Mouse (Mus musculus) naive thymus-derived CD4-positive, alpha-beta T cell, adult 5 months (primary cell): ENCODE data around the gene Mterf1b. TPM values are rescaled to one million over a fixed set of nuclear protein-coding genes. Genes with fewer than 3 reads are reported as not detected.

ENCODE experiments used
- polyA plus RNA-seq: library from polyadenylated mRNA; unstranded; fragments of 100-300 nt; shearing (Covaris generic); gene quantifications from one replicate; pipeline ENCODE4 v1.2.1, GENCODE M21; 2017

Mterf1b gene
- polyA plus RNA-seq = 1.9 TPM

DNA sequence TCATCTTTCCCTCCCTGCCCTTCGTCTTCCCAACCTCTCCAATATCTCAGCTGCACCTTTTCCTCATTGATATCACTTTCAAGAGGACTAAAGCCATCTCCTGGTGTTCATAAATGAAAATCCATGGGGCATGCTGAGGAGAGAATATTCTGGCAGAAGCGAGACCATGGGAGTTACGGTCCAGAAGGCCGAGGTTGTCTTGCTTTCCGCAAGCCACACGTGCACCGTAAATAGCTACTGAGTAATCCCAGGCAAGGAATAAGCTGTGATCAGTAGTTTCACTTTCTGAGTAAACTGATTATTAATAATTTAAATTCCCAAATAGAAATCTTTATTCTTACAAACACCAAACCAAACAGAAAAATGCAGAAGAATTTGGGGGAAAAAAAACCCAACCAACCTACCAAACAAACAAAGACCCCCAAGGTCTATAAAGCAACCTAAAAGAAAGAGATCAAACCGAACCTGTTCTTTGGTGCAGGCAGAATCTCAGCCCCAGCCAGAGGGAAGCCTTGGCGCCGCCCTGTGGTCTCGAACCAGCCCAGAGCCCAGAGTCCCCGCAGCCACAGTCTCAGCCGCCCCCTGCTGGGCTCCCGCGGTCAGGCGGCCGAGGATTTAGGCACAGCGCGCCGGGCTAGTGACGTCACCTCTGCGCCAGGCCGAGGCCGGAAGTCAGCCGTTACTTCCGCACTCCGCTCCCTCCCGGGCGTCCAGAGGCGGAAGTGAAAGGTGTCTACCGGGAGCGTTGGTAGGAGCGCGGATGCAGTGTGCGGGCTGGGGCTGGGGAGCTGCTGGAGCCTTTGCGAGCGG lies at the start of gene Mterf1b:
Mterf1b (plus strand) TSS at position 697 of the 810 bp plus-strand sequence.

Other genes with a start within 250 kb of the Mterf1b start
- 63.8 TPM for gene Cyp51, start 87.6 kb upstream of the Mterf1b start, polyA plus RNA-seq